Mouse (Mus musculus) testis, adult 2 months (tissue): ENCODE data around the gene Fam227b.

Experiments used
- CTCF ChIP-seq: fragments of 200-500 bp; IDR thresholded peaks from 2 replicates; pipeline ENCODE4 v1.5.1; 2012; ENCODE audit warnings: low read depth, mild to moderate bottlenecking, inconsistent platforms, low read length, moderate library complexity; ENCODE audit not compliant: control insufficient read depth, insufficient read depth, insufficient replicate concordance
- POLR2A ChIP-seq: fragments of 200-500 bp; IDR thresholded peaks from 2 replicates; pipeline ENCODE4 v1.6.1; 2012; ENCODE audit warnings: low read depth, mild to moderate bottlenecking, inconsistent platforms, low read length, moderate library complexity; ENCODE audit not compliant: control insufficient read depth

- no peak for TF ChIP-seq CTCF
- no peak for TF ChIP-seq POLR2A
Measured at GRCm38 (mm10) chr2:126165277-126166018, 13.6 kb upstream of the Fam227b start.
